Mouse (Mus musculus) MEL (cell line): ENCODE results near the gene Skp2. TPM values are rescaled to one million over a fixed set of nuclear protein-coding genes. Genes with fewer than 3 reads are reported as not detected.

Experiments
- DNase-seq: peaks from one replicate; pipeline ENCODE4 v3.0.0; 2011; ENCODE audit warnings: low read depth, low spot score
- H3K27ac ChIP-seq: 2 replicates; pipeline ENCODE4 v1.5.1; 2012; ENCODE audit warnings: low read depth, mild to moderate bottlenecking, control low read depth, low read length, moderate library complexity; ENCODE audit not compliant: control insufficient read depth
- H3K27me3 ChIP-seq, 2 experiments: fragments of 150-350 bp in 1 of 2; sonication (generic) in 1 of 2; 2 replicates each; pipeline ENCODE4 v1.6.1; 2012; ENCODE audit warnings: low read length in 2 of 2, mild to moderate bottlenecking in 2 of 2, improper control_type of control experiment in 1 of 2, moderate library complexity in 1 of 2; ENCODE audit not compliant: insufficient read depth in 2 of 2, control insufficient read depth in 1 of 2
- H3K36me3 ChIP-seq, 2 experiments: 2 replicates each; pipeline ENCODE4 v1.6.1; 2012 to 2014; ENCODE audit warnings: low read length in 2 of 2, improper control_type of control experiment in 1 of 2, inconsistent platforms in 1 of 2, mild to moderate bottlenecking in 1 of 2; ENCODE audit not compliant: insufficient read depth in 2 of 2, control insufficient read depth in 1 of 2
- H3K4me1 ChIP-seq, 2 experiments: fragments of 150-350 bp in 1 of 2; sonication (generic) in 1 of 2; 2 replicates each; pipeline ENCODE4 v1.6.1; 2012; ENCODE audit warnings: low read length in 2 of 2, improper control_type of control experiment in 1 of 2, mild to moderate bottlenecking in 1 of 2; ENCODE audit not compliant: insufficient read depth in 2 of 2, control insufficient read depth in 1 of 2
- H3K4me3 ChIP-seq, 2 experiments: fragments of 150-350 bp in 1 of 2; sonication (generic) in 1 of 2; 2 replicates each; pipeline ENCODE4 v1.5.1; 2012; ENCODE audit warnings: low read depth in 2 of 2, low read length in 2 of 2, mild to moderate bottlenecking in 2 of 2, moderate library complexity in 2 of 2, control low read depth in 1 of 2, improper control_type of control experiment in 1 of 2; ENCODE audit not compliant: control insufficient read depth in 1 of 2, insufficient read depth in 1 of 2
- H3K79me2 ChIP-seq: 2 replicates; pipeline ENCODE4 v1.6.1; 2012; ENCODE audit warnings: mild to moderate bottlenecking, low read length, moderate library complexity; ENCODE audit not compliant: control insufficient read depth, poor library complexity, insufficient read depth
- H3K9ac ChIP-seq: 2 replicates; pipeline ENCODE4 v1.6.1; 2012; ENCODE audit warnings: low read depth, mild to moderate bottlenecking, control low read depth, low read length, moderate library complexity; ENCODE audit not compliant: control insufficient read depth, poor library complexity, severe bottlenecking
- H3K9me3 ChIP-seq: fragments of 150-350 bp; sonication (generic); replicated peaks from 2 replicates; pipeline ENCODE4 v1.6.1; 2012; ENCODE audit warnings: mild to moderate bottlenecking, low read length, improper control_type of control experiment, moderate library complexity; ENCODE audit not compliant: insufficient read depth
- BHLHE40 ChIP-seq: IDR thresholded peaks from 2 replicates; pipeline ENCODE4 v1.6.1; 2012; ENCODE audit warnings: low read depth, mild to moderate bottlenecking, inconsistent platforms, low read length, improper control_type of control experiment, borderline replicate concordance
- CHD1 ChIP-seq: IDR thresholded peaks from 2 replicates; pipeline ENCODE4 v1.6.1; 2012; ENCODE audit warnings: low read depth, mild to moderate bottlenecking, inconsistent platforms, low read length, improper control_type of control experiment
- CHD2 ChIP-seq: IDR thresholded peaks from 2 replicates; pipeline ENCODE4 v1.6.1; 2011; ENCODE audit warnings: low read length, improper control_type of control experiment
- E2F4 ChIP-seq: IDR thresholded peaks from 2 replicates; pipeline ENCODE4 v1.6.1; 2011; ENCODE audit warnings: low read depth, low read length, improper control_type of control experiment, borderline replicate concordance
- EP300 ChIP-seq, 2 experiments: IDR thresholded peaks; 2 replicates each; pipeline ENCODE4 v1.6.1; 2011; ENCODE audit warnings: improper control_type of control experiment in 2 of 2, low read length in 2 of 2, low read depth in 1 of 2, mild to moderate bottlenecking in 1 of 2
- KAT2A ChIP-seq: conservative IDR thresholded peaks from 2 replicates; pipeline ENCODE4 v1.6.1; 2012; ENCODE audit warnings: low read depth, low read length, improper control_type of control experiment, inconsistent platforms
- MAX ChIP-seq: IDR thresholded peaks from 2 replicates; pipeline ENCODE4 v1.6.1; 2011; ENCODE audit warnings: low read length, improper control_type of control experiment
- MAZ ChIP-seq: IDR thresholded peaks from 2 replicates; pipeline ENCODE4 v1.6.1; 2012; ENCODE audit warnings: low read depth, mild to moderate bottlenecking, inconsistent platforms, low read length, improper control_type of control experiment
- MEF2A ChIP-seq: IDR thresholded peaks from 2 replicates; pipeline ENCODE4 v1.6.1; 2014; ENCODE audit warnings: low read depth, mild to moderate bottlenecking, inconsistent platforms, low read length, improper control_type of control experiment; ENCODE audit not compliant: poor library complexity, insufficient replicate concordance, severe bottlenecking; ENCODE audit errors: extremely low read depth
- MXI1 ChIP-seq: IDR thresholded peaks from 2 replicates; pipeline ENCODE4 v1.6.1; 2011; ENCODE audit warnings: mild to moderate bottlenecking, low read depth, low read length, improper control_type of control experiment
- MYB ChIP-seq: IDR thresholded peaks from 2 replicates; pipeline ENCODE4 v1.6.1; 2011; ENCODE audit warnings: mild to moderate bottlenecking, low read depth, low read length, improper control_type of control experiment
- MYC ChIP-seq: IDR thresholded peaks from 2 replicates; pipeline ENCODE4 v1.6.1; 2011; ENCODE audit warnings: low read depth, mild to moderate bottlenecking, low read length, improper control_type of control experiment, moderate library complexity
- NELFE ChIP-seq: IDR thresholded peaks from 2 replicates; pipeline ENCODE4 v1.6.1; 2011; ENCODE audit warnings: low read depth, low read length, improper control_type of control experiment
- NRF1 ChIP-seq: IDR thresholded peaks from 2 replicates; pipeline ENCODE4 v1.6.1; 2014; ENCODE audit warnings: low read depth, mild to moderate bottlenecking, inconsistent platforms, low read length, improper control_type of control experiment, moderate library complexity; ENCODE audit not compliant: poor library complexity, insufficient read depth, severe bottlenecking
- POLR2A ChIP-seq, 2 experiments: IDR thresholded peaks; 2 replicates each; pipeline ENCODE4 v1.6.1; 2011 to 2012; ENCODE audit warnings: low read length in 2 of 2, mild to moderate bottlenecking in 2 of 2, control low read depth in 1 of 2, improper control_type of control experiment in 1 of 2, low read depth in 1 of 2, moderate library complexity in 1 of 2; ENCODE audit not compliant: control insufficient read depth in 1 of 2, insufficient read depth in 1 of 2, poor library complexity in 1 of 2
- POLR2AphosphoS5 ChIP-seq: IDR thresholded peaks from 2 replicates; pipeline ENCODE4 v1.6.1; 2012; ENCODE audit warnings: low read depth, borderline replicate concordance, mild to moderate bottlenecking, inconsistent platforms, low read length, moderate library complexity, mixed read lengths
- RAD21 ChIP-seq: IDR thresholded peaks from 2 replicates; pipeline ENCODE4 v1.6.1; 2011; ENCODE audit warnings: mild to moderate bottlenecking, low read depth, low read length, improper control_type of control experiment
- SIN3A ChIP-seq: IDR thresholded peaks from 2 replicates; pipeline ENCODE4 v1.6.1; 2012; ENCODE audit warnings: low read length, improper control_type of control experiment, inconsistent platforms
- SMC3 ChIP-seq: IDR thresholded peaks from 2 replicates; pipeline ENCODE4 v1.6.1; 2011; ENCODE audit warnings: low read depth, low read length, improper control_type of control experiment
- TAL1 ChIP-seq: IDR thresholded peaks from 2 replicates; pipeline ENCODE4 v1.6.1; 2012; ENCODE audit warnings: mild to moderate bottlenecking, inconsistent platforms, low read length, moderate library complexity, mixed read lengths
- TBP ChIP-seq: IDR thresholded peaks from 2 replicates; pipeline ENCODE4 v1.8.0; 2011; ENCODE audit warnings: low read depth, low read length, improper control_type of control experiment
- TCF12 ChIP-seq: IDR thresholded peaks from 2 replicates; pipeline ENCODE4 v1.6.1; 2014; ENCODE audit warnings: low read depth, mild to moderate bottlenecking, inconsistent platforms, low read length, improper control_type of control experiment, moderate library complexity
- ZKSCAN1 ChIP-seq: IDR thresholded peaks from 2 replicates; pipeline ENCODE4 v1.6.1; 2012; ENCODE audit warnings: low read depth, mild to moderate bottlenecking, inconsistent platforms, low read length, improper control_type of control experiment, moderate library complexity
- ZMIZ1 ChIP-seq: IDR thresholded peaks from 2 replicates; pipeline ENCODE4 v1.6.1; 2012; ENCODE audit warnings: low read depth, mild to moderate bottlenecking, inconsistent platforms, low read length, improper control_type of control experiment, moderate library complexity
- polyA plus RNA-seq, 2 experiments: library from polyadenylated mRNA; stranded (reverse) in 1 of 2; unstranded in 1 of 2; fragments of >175 nt in 1 of 2; fragments of >200 nt in 1 of 2; gene quantifications; 2 replicates each; pipeline versions ENCODE4 v1.2.1 to v1.2.4; 2012; ENCODE audit warnings: low replicate concordance in 2 of 2, low read depth in 1 of 2; ENCODE audit not compliant: insufficient read length in 2 of 2, insufficient read depth in 1 of 2, missing spikeins in 1 of 2
- total RNA-seq: library from RNA; depleted of rRNA; stranded (reverse); fragments of 300-350 nt; gene quantifications from 2 replicates; pipeline ENCODE4 v1.2.3, GENCODE M21; 2012

Gene Skp2
- total and polyA plus RNA-seq, 3 experiments: 46.9 to 61.4 TPM; not detected in 1

GRCm38 (mm10) chr15:9162557-9163070, 7.4 kb upstream of the Skp2 start:
- no peak for DNase-seq
- Histone ChIP-seq H3K27me3 (no peaks in the 10 kb centered on the region), H3K4me1 (no peaks in the 10 kb centered on the region), H3K27ac (no peak overlapping the region), H3K4me3 (no peak overlapping the region), H3K36me3 (peaks cover 0 to 14% of the 10 kb centered on the region in 2 experiments; a peak in 2 of 4 replicates), H3K79me2 (no peaks in the 10 kb centered on the region), H3K9ac (no peak overlapping the region), H3K9me3 (no peaks in the 10 kb centered on the region)
- TF ChIP-seq EP300 (IDR thresholded peaks at IDR 0.05; ENCODE audit: low read depth in 1 of 2, low read length in 2 of 2) (no peak), MAZ (no peak), MEF2A (no peak), NELFE (no peak), MYB (no peak), ZKSCAN1 (no peak), CHD2 (no peak), ZMIZ1 (no peak), MAX (no peak), TAL1 (no peak), SIN3A (no peak), POLR2AphosphoS5 (no peak), NRF1 (no peak), KAT2A (no peak), E2F4 (no peak), RAD21 (no peak), SMC3 (no peak), MYC (no peak), BHLHE40 (no peak)

- DNase-seq: peak; percentile 87
- Histone ChIP-seq H3K4me1 (peaks cover 7 to 21% of the 10 kb centered on the region in 2 experiments), H3K79me2 (peaks cover 41% of the 10 kb centered on the region), H3K27me3 (no peaks in the 10 kb centered on the region), H3K27ac (peak overlapping the region; percentile 18), H3K9ac (peak overlapping the region; percentile 81), H3K4me3 (peak overlapping the region; percentile 70 to 84), H3K9me3 (no peaks in the 10 kb centered on the region), H3K36me3 (peaks cover 0 to 26% of the 10 kb centered on the region in 2 experiments)
- TF ChIP-seq CHD1 (no peak), ZKSCAN1 (no peak), TCF12 (no peak), MAZ (peak; percentile 33; the same call in 1 of the 2 replicates), EP300 (IDR thresholded peaks at IDR 0.05; ENCODE audit: low read depth in 1 of 2, low read length in 2 of 2) (0 out of 4 replicates have a peak, but pooled peaks of 1 of the 2 experiments have one; percentile 8), MXI1 (peak; percentile 58), MAX (peak; percentile 55), MYC (0 out of 2 replicates have a peak, but pooled peaks have one; percentile 14), POLR2A (IDR thresholded peaks at IDR 0.05; ENCODE audit: control insufficient read depth in 1 of 2, insufficient read depth in 1 of 2, low read depth in 1 of 2, low read length in 2 of 2, poor library complexity in 1 of 2) (0 out of 4 replicates have a peak, but pooled peaks of 1 of the 2 experiments have one; percentile 7), SMC3 (no peak), TBP (no peak)
These were observed 14.5 kb downstream of the Skp2 start for GRCm38 (mm10) chr15:9140684-9141171.
